Mouse (Mus musculus): ENCODE data around the gene Lamb1. TPM values are rescaled to one million over a fixed set of nuclear protein-coding genes. Genes with fewer than 3 reads are reported as not detected.

The Lamb1 gene
- polyA plus RNA-seq, 1 experiment: 49.8 TPM

Other genes with a start within 250 kb of the Lamb1 start
- gene Fam110c, start 191.4 kb upstream of the Lamb1 start, polyA plus RNA-seq (2012; rRNA removed): 15.0 and 16.1 TPM in 2 replicates
- not detected in 2 replicates for gene Gm6993, start 24.5 kb upstream of the Lamb1 start, polyA plus RNA-seq (2012; rRNA removed)
- 67.7 and 72.6 TPM in 2 replicates for gene Dld, start 86.2 kb downstream of the Lamb1 start, polyA plus RNA-seq (2012; rRNA removed)
- 0.34 and 0.80 TPM in 2 replicates for gene Slc26a3, start 125.6 kb downstream of the Lamb1 start, polyA plus RNA-seq (2012; rRNA removed)
- gene Cbll1, start 234.4 kb downstream of the Lamb1 start, polyA plus RNA-seq (2012; rRNA removed): 6.2 and 9.9 TPM in 2 replicates